Mouse (Mus musculus): ENCODE measurements around the gene Ush2a.

Gene Ush2a

DNA sequence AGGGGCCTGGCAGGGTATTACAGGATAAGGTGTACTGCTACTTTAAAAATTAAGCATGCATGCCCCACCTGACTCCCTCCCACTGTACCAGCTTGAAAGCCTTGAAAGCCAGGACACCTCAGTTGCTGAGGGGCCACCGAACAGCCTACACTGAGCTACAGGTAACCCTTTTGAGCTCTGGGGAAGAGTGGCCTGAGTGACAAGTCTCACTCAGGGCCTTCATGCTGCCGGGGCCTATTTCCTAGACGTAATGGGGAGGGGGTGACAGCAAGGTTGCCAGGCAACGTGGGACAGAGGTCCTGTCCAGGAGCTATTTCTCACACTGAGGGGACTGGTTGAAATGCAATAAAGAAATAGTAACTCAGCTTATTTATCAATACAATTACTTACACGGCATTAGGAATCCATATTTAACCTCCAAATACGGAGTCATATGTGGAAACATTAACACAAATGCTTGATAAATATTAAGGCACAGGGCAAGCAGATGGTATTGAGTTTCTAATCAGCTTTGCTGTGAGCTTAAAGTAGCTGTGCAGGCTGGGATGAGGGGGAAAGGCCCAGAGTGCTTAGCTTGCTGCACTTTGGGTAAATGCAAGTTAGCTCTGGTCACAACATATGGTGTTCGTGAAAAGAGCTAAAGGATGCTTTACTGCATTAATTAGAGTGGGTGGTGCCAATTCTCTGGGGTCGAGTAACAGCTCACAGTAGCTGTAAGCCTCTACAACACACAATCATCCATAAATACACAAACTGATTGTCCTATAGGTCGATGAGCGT, at the start of gene Ush2a:
TSS of gene Ush2a (plus strand) at position 121 of the 780 bp plus-strand sequence.
- DNase-seq (ENCODE audit: low spot score in 2 of 2) = no peak

DNA sequence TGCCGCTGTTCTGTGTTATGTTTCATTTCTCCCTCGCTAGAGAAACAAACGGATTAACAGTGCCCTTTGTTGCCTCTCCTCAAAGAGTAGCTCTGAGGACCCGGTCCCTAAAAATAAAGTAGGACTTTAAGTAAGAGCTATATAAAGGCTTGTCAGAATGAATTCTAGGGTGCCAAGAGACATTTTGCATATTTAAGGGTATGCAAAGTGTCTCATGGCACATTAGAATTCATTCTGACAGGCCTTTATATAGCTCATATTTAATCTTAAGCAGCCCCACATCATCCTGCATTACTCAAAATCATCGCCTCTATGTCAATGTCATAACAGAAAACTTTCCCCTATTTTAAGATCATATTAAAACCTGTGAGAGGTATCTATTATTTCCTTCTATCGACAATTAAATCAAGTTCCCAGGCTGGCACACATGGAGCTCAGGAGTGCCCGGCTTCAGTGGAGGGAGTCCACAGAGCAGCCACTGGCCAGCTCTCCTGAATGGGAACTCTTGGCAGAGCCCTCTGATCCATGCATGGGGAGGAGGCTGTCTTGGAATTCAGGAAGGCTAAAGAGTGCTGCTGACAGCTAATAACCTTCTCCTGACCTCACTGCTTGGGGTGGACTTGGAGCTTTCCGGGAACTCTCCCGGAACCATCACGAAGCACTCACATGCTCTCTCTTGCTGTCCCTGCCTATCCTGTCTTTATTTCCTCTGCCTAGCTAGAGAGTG, 46.8 kb upstream of the Ush2a start:
- no peak for DNase-seq (ENCODE audit: low spot score in 2 of 2)

DNA sequence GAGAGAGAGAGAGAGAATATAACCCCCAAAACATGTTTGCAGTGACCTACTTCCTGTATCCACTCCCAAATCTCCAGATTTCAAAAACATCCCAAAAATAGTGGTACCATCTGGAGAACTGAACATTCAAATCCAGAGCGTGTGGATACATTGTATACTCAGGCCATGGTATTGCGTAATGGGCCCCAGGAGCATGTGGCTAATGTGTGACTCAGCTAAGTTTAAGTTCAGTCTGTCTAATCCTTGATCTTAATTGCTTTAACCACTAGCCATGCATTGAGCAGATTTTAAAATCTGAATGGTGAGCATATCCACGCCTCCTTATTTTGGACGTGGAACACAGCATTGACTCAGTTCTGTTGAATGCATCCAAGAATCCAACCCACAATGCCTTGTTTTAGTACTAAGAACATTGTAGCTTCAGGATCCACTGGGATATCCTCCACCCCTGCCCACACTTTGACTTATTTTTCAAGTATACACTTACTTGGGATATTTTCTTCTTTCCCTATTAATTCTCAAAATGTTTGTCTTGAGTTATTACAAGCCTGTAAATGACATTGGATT, 40.5 kb upstream of the Ush2a start:
- no peak for DNase-seq (ENCODE audit: low spot score in 2 of 2)

DNA sequence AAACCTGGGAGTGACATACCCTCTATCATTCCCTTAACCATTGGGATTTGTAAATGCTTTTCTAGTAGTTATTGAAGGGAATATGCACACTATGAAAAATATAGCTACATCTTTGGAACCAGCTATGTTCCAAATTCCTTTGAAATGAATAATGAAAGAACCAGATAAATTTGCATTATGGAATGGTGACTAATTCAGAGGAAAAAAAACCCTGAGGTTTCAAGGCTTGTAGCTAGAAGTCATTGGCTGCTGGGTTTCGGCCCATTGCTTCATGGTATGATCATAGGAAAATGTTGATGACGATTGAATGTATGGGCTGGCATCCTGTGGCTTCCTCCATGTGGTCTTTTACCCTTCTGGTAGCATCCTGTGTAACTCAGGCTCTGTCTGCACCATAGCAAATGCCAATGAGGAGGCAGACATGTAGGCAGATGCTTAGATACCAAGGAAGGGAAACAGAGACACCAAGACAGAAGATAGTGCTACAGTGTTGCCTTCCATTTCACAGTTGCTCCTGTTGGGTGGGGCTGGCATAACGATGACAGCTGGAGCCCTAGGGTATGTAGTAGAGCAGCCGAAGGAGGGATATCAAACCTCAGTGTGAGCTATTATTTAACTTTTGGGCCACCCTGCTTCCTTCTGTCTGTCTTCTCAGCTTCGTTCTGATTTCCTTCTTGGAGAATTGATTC, 28.6 kb upstream of the Ush2a start:
- no peak for DNase-seq (ENCODE audit: low spot score in 2 of 2)

DNA sequence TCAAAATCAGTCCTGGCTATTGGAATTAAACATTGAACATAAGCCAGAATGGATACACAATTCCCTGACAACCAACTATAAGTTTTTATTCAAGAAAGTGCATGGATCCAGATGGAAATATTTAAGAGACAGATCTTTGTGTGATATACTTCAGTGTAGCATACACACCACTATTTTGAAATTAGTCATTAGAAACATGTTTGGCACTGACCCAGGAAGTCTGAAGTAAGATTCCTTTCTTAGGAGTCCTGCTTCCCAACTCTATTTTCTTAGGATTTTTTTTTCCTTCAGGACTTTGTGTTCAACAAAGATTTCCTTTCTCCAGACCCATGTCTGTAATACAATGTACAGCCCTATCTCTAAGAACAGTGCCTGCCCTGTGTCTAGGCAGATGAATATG, 23.2 kb upstream of the Ush2a start:
- DNase-seq (ENCODE audit: low spot score in 2 of 2) = no peak

DNA sequence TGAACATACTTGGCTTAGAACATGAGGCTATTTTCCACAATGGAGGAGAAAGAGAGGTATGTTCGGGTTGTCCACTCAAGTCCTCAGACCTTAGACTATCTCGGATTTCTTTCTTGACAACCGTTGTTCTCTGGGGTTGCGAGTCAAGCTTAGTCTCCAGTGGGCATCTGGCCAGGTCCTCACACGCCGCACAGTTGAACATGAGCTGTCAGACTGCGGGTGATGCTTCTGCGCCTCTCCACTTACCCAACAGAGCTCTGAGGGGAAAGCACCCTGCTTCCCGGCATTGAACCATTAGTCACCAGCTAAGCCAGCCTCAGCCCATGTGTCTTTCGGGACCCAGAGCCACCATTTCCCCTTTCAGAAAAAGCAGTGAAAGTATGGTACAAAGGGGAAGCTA, 20.1 kb upstream of the Ush2a start:
- DNase-seq (ENCODE audit: low spot score in 2 of 2) = no peak

DNA sequence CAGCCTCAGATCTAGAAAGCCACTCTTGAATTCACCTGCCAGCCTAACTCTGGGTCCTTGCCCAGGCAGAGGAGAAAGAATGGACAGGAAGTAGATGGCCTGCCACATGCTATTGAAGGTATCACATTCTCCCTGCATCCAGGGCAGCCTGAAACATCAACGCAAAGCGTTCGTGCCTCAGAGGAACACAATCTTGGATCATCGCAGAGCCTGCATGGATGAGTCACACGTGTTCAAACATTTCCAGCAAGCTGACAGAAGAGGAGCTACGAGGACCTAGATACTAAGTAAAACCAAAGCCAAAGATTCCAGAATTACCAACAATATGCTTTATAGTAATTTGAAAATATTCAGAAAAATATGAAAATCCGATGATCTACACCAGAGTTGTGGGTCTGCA, 4.3 kb upstream of the Ush2a start:
- DNase-seq (ENCODE audit: low spot score in 2 of 2) = no peak

DNA sequence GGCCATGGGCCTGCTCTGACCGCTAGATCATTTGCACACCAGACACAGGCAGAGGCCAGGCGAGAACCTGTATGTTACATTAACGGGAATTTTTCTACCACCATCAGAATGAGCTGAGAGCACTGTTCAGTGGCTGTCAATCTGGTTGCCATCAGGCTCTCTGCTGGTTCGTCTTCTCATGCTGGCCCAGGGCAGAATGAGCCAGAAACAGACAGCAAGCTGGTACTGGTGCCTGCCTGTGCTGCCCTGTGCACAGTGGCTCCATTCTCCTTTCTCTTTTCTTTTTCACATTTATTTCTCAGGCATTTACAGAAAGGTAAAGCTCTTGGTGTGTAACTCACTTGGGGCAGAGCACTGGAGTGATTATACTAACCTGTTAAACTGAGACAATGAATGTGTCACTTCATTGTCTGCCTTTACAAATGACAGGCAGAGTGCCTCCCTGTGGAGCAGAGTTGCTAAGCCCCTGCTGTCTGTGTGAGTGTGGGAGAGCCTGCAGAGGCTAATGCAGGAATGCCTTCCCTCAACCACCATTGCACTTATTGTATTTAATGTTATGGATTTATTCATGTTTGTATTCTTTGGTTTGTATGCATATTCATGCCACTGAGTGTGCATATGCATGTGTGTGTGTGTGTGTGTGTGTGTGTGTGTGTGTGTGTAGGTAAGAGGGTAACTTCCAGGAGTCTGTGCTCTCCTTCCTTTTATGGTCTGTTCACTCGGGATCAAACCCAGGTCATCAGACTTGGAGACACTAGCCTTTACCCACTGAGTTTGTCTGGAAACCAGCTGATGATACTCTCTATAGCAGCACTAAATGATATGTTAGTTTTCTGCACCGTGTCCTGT, 1.3 kb upstream of the Ush2a start:
- no peak for DNase-seq (ENCODE audit: low spot score in 2 of 2)

DNA sequence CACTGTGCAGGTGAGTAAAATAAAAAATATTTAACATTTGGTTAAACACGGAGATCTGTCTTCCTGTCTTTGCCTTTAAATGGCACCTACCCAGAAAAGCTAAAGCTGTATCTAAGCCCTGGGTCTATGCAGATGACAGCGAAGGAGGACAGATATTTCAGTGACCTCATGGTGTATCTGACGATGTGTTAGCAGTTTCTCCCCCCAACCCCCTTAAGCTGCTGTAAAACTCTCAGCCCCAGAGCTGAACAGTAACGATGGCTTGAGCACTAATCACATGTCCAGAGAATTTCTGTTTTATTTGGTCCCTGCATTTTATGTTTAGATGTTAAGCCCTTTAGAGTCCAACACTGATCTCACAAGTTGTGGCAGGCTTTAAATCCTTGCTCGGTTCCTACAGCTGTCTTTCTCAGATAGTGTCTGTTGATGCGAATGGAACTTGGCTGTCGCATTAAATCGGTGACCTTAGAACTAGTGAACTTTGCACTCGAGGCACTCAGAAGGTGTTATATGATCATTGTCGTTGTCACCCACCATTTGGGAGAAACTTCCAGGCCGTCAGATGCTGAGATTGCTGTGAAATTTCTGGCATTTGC, 5.4 kb downstream of the Ush2a start:
- DNase-seq (ENCODE audit: low spot score in 2 of 2) = no peak

DNA sequence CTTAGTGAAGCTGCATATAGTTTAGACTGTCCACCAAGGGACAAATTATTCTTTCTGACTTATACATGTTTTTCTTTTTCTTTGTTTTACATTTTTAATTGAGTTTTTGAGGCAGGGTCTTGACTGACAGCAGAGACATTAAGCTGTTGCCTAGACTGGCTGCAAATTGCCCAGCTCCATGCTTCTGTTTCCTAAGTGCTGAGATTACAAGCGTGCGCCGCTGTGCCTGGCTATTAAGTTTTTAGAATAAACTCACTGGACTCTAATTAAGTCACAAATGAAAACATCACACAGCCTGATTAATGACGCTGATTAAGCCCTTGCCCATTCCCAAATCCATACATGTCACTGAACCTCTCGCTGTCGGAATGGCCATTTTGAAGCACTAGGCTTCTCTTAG, 7.2 kb downstream of the Ush2a start:
- DNase-seq (ENCODE audit: low spot score in 2 of 2) = no peak

DNA sequence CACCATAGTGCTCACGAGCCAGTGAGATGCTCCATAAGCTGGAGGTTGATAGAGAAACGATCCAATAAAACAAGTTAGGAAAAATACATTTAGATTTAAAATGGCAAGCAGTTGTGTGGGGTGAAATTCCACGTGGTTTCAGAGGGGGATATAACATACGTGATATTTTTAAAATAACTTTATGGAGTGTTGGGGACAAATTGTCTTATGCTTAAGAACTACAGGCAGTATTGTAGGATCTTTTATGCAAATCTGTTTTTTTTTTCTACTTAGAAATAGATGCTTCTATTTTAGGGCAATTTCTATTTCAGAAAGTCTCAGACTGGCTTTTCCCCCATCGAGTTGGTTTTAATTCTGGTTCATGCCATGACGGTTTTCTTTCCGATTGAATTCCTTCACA, 51.5 kb downstream of the Ush2a start:
- no peak for DNase-seq (ENCODE audit: low spot score in 2 of 2)

DNA sequence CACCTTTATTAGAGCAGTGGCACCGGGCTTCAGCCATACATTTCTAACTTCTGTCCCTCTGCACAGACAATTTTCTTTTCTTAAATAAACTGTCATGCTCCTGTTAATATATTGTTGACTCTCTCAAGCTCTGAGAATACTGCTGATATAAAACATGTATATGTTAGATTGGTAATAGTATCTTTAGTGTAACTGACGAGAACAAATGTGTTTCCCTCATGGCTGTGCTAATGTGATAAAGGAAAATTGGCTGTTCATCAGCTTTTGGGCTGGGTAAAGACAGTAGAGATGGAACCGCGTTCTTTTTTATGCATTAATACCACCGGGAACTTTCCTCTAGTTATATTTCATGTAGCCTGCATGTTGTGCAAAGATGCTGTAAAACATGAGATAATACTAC, 54.8 kb downstream of the Ush2a start:
- no peak for DNase-seq (ENCODE audit: low spot score in 2 of 2)

DNA sequence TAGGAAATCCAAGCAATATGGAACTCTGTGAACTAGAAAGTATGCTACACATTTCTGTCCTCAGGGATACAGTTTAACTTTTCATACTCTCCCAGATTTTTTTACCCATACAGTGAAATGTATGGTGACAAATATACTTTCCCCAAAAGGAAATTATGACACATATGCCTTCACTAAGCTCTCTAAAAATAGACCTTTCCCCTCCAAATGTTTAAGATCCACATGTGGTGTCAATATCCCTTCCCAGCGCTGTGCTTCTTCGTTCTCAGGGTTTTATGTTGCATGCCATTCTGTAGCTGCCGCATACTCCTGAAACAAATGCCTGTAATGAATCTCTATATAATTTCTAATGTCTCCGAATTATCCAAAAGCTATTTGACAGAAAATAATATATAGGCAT, 58.4 kb downstream of the Ush2a start:
- no peak for DNase-seq (ENCODE audit: low spot score in 2 of 2)

DNA sequence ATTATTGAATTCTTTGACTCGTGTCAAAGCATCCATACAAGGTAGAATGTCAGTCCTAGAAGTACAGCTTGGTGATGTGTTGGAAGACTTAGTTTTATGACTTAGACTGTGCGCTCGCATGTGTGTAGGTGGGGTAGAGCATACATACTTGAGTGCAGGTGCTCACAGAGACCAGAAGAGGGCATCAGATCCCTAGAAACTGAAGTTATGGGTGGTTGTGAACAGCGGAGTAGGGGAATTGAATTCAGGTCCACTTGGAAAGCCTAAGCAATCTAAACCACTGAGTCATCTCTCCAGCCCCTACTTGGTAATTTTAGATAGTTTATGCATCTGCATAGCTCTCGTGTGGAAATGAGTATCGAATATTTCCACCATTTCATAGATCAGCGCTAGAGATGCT, 59.7 kb downstream of the Ush2a start:
- DNase-seq (ENCODE audit: low spot score in 2 of 2) = no peak

DNA sequence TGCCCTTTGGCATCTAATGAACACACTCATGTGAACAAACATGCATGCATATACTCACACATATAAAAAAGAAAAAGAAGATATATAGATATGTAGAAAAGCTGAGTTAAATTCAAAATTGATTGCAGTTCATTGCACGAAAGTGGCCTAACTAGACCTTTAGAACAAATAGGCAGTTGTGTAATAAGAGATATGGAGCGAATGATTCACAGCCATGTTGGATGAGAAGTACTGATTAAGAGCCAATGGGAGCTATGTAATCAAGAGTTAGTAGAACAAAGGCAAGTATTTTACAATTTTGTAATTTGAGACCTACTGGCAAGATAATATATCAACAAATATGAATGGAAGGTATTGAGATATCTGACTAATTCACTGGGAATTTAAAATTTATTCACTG, 68.6 kb downstream of the Ush2a start:
- DNase-seq (ENCODE audit: low spot score in 2 of 2) = no peak

DNA sequence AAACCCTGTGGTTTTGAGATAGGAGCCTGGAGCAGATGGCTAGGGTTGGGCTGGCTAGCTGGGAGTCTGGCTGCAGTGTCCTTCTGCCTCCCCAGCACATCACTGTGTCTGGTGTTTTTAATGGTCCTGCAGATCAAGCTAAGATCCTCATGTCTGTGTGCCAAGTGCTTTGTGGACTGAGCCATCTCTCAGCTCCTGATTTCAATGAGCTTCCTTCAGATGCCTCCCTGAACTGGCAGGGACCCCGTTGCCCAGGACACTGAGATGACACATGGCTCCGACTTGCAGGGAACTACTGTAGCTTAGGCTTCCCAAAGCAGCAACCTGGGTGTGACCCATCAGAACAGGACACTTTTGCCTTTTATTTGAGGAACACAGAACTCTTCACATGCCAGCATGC, 72.1 kb downstream of the Ush2a start:
- peak in 1 of 2 experiments; percentile 18 for DNase-seq (ENCODE audit: low spot score in 2 of 2)

DNA sequence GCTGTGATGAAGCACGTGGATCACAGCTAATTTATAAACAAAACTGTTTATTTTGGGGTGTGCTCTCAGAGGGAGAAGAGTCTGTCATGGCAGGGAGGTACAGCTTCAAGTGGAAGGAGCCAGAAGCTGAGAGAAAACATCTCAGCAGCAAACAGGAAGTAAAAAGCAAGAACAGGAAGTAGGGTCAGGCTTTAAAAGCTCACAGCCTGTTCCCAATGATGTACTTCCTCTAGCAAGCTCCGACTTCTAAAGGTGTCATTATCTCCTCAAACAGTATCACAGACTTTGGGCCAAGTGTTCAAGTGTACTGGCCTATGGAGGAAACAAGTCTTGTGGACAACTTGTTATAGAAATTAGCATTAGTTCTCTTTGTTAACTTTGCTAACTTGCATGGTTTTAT, 85.9 kb downstream of the Ush2a start:
- DNase-seq (ENCODE audit: low spot score in 2 of 2) = no peak

DNA sequence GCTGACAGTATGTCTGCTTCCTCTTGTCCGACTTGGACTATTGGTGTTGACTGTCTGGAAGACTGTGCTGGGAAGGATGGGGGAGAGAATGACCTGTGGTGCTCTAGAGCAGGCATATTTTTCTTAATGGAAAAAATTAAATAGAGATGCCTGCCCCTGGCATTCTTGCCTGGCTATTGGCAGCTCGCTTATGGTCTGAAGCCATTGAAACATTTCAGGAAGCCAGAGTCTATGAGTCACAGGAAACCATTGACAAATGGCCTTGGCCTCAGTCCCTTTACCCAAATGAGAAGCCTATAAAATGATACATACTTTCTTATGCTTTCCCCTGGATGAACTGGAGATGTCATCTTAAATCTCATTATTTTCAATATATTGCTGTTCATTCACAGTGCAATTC, 92.9 kb downstream of the Ush2a start:
- no peak for DNase-seq (ENCODE audit: low spot score in 2 of 2)

DNA sequence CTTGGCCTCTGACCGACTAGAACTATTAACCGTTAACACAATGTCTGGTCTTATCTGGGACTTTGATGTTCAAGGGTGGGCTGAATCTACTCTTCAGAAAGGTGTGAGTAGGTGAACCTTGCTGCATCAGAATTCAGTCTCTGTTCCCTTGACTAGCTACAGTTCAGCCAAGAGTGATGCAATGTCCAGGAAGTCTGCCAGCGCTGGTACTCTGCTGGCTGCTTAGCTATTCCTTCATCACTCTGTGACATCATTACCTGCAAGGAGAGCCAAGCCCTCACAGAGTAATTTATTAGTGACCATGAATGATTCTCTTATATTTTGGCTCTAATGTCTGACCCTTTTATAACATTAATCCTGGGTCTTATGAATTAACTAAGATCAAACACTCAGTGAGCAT, 101.7 kb downstream of the Ush2a start:
- no peak for DNase-seq (ENCODE audit: low spot score in 2 of 2)

DNA sequence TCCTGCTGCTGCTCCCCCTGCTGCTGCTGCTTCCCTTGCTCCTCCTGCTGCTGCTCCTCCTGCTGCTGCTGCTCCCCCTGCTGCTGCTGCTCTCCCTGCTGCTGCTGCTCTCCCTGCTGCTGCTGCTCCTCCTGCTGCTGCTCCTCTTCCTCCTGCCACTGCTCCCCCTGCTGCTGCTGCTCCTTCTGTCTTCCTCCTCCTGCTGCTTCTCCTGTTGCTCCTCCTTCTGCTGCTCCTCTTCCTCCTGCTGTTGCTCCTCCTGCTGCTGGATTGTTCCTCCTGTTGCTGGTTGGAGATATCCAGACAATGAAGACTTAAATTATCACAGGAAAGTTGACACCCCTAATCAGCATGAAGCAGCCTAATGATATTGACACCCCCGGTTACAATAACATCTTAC, 123.4 kb downstream of the Ush2a start:
- DNase-seq (ENCODE audit: low spot score in 2 of 2) = no peak

DNA sequence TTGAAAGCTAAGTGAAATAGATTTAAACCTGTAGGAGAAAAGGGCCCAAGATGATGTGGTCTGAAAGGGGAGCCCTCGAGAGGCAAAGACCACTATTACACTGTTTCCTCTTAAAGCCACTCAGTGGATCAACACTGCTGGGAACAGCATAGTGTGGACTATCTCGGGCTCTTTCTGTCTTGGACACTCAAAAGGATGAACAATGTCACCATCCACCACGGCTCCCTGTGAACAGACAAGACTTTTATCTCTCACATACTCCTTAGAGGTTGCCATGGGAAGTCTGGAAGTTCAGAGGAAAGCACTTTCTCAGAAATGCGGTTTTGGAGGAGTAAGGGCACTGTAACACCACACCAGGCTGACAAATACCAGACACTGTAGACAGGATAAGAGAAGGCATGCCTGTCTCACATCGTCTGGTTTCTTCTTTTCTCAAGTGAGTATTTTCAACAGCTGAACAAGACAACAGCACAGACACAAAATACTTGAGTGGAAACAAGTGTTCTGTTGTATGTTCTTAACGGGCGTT, 124.0 kb downstream of the Ush2a start:
- DNase-seq (ENCODE audit: low spot score in 2 of 2) = no peak
